Mouse (Mus musculus): ENCODE measurements around the gene AC129217.1. TPM values are rescaled to one million over a fixed set of nuclear protein-coding genes. Genes with fewer than 3 reads are reported as not detected.

The AC129217.1 gene
- polyA plus RNA-seq (2012; rRNA removed; ENCODE audit: low replicate concordance): 2.3 TPM in 1 of 2 replicates, not detected in the other

DNA sequence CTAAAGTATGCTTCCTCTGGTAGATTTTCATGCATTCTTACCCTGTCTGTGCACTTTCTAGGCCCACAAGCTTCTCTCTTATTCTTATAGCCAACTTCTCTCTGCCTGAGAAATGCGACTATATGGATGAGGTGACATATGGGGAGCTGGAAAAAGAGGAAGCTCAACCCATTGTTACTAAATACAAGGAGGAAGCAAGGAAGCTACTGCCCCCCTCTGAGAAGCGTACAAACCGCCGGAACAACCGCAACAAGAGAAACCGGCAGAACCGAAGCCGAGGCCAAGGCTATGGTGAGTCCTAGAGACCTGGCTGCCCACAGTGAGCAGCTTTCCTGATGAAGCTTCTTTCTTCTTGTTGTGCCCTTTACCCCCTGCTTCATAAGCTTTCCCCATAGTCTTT, at the start of gene AC129217.1:
Gene AC129217.1, plus strand, starts transcription at position 114 of the 400 bp plus-strand sequence.

DNA sequence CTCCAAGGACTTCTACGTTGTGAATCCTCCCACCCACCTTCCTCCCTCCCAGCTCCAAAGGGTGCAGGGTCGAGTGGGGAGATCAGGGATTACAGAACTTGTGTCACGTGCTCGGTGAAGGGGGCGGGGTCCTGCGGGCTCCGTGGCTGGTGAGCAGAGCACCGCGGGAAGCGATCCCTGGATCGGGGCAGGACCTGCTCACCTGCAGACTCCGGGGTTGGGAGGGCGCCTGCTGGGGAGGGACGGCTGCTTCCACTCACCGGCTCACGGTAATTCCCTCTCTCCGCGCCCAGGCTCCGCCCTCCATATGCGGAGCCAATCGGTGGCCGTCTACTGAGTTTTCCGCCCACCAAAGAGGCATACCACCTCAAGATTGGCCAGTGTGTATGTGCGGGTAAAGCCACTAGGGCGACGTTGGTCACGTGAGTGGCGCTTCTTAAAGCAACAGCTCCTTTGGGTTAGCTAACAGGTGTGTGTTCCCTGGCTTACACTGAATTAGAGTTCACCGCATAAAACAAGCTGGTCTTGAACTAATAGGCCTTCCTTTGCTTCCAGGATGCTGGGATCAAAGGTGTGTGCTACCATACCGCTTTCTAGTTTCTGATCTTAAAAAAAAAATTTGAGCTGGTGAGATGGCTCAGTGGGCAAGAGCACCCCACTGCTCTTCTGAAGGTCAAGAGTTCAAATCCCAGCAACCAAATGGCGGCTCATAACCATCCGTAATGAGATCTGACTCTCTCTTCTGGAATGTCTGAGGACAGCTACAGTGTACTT, 43.4 kb upstream of the AC129217.1 start, which contains the start of gene Taf6l:
Gene Taf6l, minus strand, starts transcription at position 410 of the 774 bp plus-strand sequence.

DNA sequence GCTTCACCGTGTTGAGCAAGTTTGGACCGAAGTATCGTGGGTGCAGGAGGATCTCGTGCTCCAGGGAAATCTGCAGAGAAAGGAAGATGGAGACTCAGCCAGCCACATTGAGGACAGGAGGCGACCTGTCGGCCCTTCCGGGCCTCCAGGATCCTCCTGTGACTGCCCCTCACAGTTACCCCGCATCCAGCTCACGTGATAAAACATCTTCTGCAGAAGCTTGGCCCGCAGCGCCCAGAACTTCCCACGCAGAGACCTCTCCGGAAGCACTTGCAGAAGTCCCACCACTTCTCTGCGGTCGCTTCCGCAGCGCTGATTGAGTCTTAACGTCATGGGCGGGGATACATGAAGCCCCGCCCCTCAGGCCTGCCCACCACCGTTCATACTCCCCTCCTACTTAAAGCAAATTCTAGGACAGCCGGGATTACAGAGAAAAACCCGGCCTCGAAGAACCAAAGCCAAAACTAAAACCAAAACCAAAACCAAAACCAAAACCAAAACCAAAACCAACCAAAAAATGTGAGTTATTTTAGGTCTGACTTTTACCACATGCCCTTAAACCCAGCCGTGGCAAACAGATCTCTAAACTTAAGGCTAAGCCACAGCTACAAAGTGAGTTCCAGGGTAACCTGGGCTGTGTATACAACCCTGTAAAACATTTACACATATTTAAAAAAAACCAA, 31.2 kb upstream of the AC129217.1 start, which contains the start of gene Polr2g:
Gene Polr2g, minus strand, starts transcription at position 314 of the 683 bp plus-strand sequence.

DNA sequence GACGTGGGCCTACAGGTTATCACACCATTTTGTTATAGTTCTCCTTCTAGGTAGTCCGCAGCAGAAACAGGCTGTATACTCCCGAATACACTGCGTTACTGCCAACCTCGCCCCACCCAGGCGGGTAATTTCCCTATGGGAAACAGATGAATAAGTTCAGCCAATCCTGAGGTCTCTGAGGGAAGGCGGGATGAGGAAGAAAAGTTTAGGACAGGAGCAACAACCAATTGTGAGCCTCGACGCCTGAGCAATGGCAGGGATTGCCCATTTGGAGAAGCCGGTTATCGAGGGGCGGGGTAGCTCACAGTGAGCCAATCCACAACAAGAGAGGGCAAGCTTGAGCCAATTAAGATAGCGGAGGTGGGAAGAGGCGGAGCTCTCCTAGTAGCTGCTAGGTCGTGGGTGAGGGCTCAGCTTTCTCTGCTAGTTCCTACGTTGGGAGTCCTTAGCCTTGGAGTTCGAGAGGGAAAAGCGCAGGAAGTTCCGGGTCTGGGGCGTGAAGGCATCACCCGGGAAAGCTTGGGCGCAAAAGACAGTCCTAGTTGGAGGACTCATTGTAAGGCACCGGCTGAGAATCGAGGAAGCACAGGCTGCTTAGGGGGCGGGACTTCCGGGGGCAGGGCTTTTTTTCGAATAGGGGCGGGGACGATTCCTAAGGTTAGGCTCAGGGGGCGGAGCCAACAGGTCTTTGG, 27.3 kb upstream of the AC129217.1 start, which contains the start of gene Zbtb3:
Gene Zbtb3, plus strand, starts transcription at position 426 of the 692 bp plus-strand sequence.

DNA sequence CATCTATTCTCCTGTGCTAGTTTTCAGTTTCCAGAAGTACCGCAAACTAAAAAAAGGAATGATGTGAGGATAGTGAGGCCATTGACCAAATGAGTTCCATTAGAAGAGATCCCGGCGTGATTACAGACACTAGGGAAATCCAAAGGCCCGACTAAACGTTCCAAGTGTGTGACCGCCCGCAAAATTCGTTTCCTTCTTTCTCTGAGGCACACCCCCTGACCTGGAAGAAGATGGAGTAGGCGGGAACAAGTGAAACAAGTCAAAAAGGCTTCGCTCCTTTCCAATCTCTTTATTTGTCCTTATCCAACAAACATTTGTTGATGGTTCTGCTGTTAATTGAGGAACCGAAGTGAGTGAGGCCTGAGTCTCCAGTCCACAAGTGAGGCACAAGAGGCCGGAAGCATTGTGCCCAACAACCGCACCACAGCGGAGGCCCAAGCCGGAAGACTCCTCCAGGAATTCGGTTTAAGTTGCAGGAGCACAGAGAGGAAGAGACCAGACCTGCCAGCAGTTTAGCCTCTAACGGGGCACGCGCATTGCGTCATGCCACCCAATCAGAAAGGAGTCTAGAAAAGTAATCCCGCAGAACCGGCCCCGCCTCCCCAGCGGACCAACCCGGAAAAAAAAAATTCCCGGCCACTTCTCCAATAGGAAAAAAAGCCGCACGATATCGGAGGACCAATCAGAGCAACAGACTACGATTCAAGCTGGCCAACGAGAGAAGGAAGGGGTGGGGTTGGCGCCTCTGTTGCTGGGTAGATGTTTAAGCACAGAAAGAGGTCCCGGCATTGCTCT, 10.6 kb upstream of the AC129217.1 start, which contains the start of gene Ttc9c:
Gene Ttc9c, minus strand, starts transcription at position 533 of the 795 bp plus-strand sequence.

DNA sequence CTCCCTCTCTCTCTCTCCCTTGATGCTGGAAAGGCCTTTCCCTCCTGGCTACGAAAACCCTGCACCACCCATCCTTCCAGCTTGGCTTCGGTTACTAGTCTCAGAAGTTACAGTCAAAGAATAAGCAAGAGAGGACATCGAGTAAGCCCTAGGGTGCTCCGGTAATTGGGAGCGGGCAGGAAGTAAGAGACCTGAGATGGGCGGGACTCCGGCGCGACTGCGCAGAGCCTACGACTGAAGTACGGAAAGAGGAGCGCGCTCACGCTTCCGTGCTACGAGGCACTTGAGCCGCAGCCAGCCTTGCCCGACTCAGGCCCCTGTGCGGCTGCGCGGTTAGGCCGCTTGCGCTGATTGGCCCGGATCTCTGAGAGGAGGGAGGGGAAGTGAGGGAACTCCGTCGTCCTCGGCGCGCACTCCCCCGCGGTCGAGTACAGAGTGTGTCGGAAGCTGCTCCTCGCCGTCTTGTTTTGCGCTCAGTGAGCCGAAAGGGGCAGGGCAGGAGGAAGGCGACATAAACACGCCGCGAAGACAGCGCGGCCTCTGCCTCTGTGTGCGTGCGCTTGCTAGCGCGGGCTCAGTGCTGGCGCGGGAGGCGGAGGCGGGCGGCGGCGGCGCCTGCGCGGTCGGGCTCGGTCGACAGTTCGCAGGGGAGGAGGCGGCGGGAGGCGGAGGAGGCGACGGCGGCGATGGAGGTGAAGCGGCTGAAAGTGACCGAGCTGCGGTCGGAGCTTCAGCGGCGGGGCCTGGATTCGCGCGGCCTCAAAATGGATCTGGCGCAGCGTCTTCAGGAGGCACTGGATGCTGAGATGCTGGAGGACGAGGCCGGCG, 9.8 kb upstream of the AC129217.1 start, which contains the start of gene Hnrnpul2:
Gene Hnrnpul2, plus strand, starts transcription at position 415 of the 828 bp plus-strand sequence.

DNA sequence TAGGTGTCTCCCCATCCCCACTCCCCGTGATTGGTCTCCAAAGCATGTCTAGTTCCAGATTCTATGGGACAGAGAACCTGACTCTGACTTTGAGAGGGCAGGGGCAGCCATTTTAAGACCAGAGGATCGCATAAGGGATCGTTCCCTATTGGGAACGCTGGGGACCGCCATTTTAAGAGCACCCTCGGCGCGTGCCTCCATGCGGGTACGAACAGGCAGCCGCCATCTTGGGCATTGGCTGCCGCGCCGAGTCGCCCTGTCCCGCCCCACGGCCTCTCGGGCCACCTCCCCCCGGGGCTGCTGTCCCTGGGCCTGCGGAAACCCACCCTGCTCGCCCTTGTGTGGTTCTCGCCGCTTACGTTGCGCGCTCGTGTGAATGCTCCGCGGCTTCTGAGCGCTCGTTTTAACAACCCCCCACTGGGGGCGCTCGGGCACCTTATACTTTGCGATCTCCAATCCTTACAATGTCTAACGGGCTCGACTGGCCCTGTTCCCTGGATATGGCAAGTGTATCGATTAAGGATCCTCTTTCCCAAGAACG, 7.7 kb downstream of the AC129217.1 start, which contains the start of gene Bscl2:
Gene Bscl2, plus strand, starts transcription at position 217 of the 541 bp plus-strand sequence.

DNA sequence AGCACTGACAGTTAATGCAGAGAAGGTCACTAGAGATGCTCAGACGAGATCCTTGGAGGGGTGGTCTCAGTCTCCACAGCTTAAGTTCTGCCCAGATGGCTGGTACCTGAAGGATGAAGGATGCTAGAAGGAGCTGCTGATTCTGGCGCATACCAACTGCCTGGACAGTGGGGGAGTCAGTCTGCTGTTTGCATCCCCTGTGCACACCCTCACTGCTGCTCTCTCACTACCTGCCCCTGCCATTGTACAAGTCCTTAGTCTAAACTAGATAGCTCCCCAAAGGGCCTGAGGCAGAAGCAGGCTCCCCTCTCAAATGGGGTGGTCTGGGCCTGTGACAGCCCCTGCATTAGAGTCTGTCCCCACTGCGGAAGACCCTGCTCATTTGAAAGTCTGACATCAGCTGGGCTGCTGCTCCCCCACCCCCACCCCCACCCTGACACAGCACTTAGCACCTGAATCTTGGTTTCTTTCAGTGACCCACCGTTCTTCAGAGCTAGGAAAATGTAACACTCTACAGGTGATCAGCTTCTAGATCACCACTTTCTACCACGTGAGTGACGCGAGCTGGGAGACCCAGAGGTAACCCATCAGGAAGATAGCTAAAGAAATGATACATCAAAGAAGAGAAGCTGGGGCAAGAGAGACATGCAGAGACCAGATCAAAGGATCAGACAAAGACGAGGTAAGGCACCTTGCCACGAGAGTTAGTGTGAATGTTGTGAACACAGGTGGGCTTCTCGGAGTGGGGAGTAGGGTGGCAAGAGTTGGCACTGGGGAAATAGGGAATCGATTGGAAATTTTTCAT, 9.7 kb downstream of the AC129217.1 start, which contains the start of gene Gng3:
Gene Gng3, minus strand, starts transcription at position 92 of the 805 bp plus-strand sequence.

DNA sequence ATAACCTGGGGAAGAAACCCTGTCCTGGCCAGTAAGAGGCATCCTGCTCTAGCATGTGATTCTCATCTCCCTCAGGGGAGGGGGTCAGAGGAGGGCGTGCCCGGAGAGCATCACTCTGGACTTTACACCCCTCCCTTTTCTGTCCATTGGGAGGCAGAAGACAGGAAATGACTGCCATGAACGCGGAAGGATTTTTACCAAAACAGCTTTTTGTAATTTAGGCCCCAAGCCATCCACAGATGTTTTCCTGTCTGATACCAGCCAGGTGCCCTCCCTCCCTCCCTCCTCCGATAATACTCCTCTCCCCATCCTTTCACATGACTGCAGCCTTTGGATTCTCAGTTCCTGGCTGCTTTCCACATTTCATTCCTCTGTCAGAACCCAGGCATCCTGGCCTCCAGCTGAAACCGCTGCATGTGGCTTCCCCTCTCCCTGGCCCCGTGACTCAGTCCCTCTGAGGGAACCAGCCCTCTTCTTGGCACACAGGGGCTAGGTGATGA, 20.9 kb downstream of the AC129217.1 start, which contains the start of gene Lrrn4cl:
Gene Lrrn4cl, plus strand, starts transcription at position 367 of the 500 bp plus-strand sequence.

DNA sequence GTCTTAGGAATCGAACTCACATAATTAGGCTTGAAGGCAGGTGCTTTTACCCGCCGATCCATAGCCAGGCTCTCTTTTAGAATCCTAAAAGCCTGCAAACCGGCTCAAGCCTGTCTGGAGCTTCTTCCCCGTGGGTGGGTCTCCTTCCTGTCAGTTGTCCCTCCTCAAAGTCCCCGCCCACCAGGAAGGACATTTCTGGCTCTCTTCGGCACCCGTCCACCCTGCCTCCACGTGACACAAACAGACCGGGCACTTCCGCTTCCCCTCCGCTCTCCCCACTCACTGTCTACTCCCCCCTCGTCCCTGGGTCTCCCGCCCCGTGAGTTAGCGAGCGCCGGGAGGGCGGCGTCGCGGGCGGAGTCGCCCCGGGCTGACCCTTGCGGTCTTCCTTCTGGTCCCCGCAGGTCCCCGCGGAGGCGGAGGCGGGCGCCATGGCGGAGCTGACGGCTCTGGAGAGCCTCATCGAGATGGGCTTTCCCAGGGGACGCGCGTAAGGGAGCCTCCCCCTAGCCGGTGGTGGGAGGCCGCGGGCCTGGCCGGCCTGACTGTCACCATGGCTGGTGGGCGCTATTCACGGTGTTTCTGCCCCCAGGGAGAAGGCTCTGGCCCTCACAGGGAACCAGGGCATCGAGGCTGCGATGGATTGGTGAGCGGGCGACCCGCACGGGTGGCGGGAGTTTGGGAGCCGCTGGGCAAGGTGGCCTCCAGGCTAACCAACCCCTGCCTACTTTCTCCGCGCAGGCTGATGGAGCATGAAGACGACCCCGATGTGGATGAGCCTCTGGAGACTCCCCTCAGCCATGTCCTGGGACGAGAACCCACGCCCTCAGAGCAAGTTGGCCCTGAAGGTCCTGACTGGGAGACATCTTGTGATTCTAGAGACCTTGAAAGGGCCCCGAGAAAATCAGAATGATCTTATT, 42.0 kb downstream of the AC129217.1 start, which contains the start of gene Ubxn1:
Gene Ubxn1, plus strand, starts transcription at position 230 of the 920 bp plus-strand sequence.

DNA sequence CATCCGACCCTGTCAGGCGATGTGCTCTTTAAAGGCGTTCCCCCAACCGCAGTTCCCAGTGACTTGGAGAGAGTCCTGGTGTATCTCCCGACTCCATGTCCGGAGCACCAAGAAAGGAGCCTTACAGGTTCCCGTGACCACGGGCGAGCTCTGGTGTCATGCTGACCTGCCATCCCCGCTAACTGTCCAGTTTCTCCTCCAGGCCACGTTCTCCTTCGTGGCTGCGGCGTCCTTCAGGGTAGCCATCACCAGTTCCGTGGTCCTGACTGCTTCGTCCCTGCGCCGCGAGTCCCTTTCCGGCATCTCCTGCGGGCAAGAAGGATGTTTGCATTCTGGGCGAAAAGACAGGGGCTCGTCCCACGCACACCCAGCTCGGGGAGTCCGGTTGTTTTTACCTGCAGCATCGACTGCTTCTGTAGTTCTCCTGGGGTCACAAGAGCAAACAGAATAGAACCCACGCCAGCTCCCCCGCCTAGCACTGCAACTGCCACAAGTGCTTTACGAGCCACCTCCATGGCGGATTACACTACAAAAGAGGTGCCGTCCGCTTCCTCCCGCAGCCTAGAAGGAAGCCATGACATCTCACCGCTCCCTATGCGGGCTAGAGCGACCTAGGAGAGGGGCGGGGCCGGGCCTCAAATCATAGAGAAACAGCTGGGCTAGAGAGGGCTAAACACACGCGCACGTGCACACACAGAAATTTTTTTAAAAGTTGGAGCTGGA, 50.9 kb downstream of the AC129217.1 start, which contains the start of gene Uqcc3:
Gene Uqcc3, minus strand, starts transcription at position 613 of the 723 bp plus-strand sequence.

DNA sequence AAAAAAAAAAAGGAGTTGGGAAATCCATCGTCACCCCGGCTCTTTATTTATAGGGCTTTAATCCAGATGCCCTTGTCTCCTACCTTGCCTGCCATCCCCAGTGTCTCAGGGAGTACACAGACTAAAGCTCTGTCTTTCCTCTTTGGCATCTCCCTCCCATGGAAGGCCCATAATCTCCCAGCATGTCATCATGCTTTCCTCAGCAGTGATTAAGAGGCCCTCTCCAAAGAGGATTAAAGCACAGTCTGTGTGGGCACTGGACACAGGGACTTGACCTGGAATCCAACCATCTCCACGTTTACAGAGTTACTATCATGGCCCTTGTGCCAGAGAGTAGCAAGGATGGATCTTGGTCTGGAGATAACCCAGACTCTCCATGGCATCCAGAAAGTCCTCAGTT, 54.0 kb downstream of the AC129217.1 start, which contains the start of the genes Lbhd1 and Gm49403:
Gene Lbhd1, plus strand, starts transcription at position 117 of the 400 bp plus-strand sequence.
Gene Gm49403, plus strand, starts transcription at position 315 of the 400 bp plus-strand sequence.

DNA sequence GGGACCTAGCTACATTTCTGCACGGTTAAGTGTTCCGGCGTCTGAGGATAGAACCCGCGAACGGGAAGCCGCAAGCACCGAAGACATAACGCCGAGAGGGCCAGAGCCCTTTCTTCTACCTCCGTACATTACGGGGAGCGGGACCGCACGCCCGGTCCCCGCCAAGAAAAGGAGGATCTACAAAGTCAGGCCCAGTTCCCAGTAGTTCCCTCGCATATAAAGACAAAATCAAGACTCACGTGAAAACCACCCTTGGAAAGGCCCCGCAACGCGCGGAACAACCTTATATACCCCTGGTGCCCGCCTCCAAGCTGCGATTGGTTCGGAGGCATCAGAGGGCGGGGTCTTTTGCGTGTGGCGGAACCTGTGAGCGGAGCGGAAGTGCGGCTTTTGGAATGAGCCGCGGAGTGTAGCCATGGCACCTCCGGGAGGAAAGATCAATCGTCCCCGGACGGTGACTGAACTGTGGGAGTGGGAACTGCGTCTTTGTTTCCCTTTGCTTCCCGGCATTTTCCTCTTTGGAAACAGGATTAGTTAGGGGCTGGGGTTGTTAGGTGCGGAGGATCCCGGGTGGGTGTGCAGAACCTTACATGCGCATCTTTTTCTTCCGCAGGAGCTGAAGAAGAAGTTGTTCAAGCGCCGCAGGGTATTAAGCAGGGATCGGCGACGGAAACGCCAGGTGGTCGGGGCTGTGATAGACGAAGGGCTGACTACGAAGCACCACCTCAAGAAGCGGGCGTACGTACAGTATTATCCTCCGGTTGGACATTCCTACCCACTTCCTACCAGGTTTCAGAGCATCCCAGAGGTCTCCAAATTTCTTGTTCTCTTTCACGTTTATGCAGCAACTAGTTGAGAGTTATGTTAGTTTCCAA, 59.2 kb downstream of the AC129217.1 start, which contains the start of the genes 1810009A15Rik and Gm49416:
Gene 1810009A15Rik, plus strand, starts transcription at position 343 of the 875 bp plus-strand sequence.
Gene Gm49416, plus strand, starts transcription at position 416 of the 875 bp plus-strand sequence.

Measured in duodenum, adult 2 months (tissue).